Mouse (Mus musculus) monocyte, adult 5-6 weeks (primary cell): ENCODE results near the gene Ampd2. TPM values are rescaled to one million over a fixed set of nuclear protein-coding genes. Genes with fewer than 3 reads are reported as not detected.

Experiments used
- ATAC-seq: fragments of 153-309, 156-312 bp; replicated peaks from 2 replicates; pipeline ENCODE4 v1.8.0; 2017; ENCODE audit warnings: mild to moderate bottlenecking; ENCODE audit not compliant: low TSS enrichment, insufficient number of reproducible peaks, severe bottlenecking, poor library complexity, low FRiP score
- total RNA-seq: library from RNA; stranded (forward); fragments of 200-1000, 200-491, 200-594 nt; gene quantifications from 3 replicates; pipeline ENCODE4 v1.2.3, GENCODE M21; 2017

Ampd2 gene
- total RNA-seq, 1 experiment from 2014 or later, result 18.4 TPM

- ATAC-seq, result no peak
Measured at GRCm38 (mm10) chr3:108097656-108098055, 11.2 kb upstream of the Ampd2 start.

GRCm38 (mm10) chr3:108096726-108097125 lies 10.3 kb upstream of the Ampd2 start:
- no peak for ATAC-seq

GRCm38 (mm10) chr3:108096226-108096625 lies 9.8 kb upstream of the Ampd2 start:
- no peak for ATAC-seq

GRCm38 (mm10) chr3:108094976-108095760 lies 8.7 kb upstream of the Ampd2 start:
- ATAC-seq, result no peak

- ATAC-seq, result no peak
Measured at GRCm38 (mm10) chr3:108094146-108094545, 7.7 kb upstream of the Ampd2 start.

- peak; percentile 44 for ATAC-seq
Measured at GRCm38 (mm10) chr3:108093306-108093705, 6.9 kb upstream of the Ampd2 start.

GRCm38 (mm10) chr3:108092536-108093115 lies 6.2 kb upstream of the Ampd2 start, which contains the start of gene Gnat2:
TSS of gene Gnat2 (plus strand) at chr3:108092789.
- no peak for ATAC-seq

- ATAC-seq, result no peak
Measured at GRCm38 (mm10) chr3:108092030-108092429, 5.6 kb upstream of the Ampd2 start.

- no peak for ATAC-seq
Measured at GRCm38 (mm10) chr3:108090561-108090960, 4.1 kb upstream of the Ampd2 start.

- ATAC-seq, result no peak
Measured at GRCm38 (mm10) chr3:108089916-108090315, 3.5 kb upstream of the Ampd2 start.

GRCm38 (mm10) chr3:108088842-108089380 lies 2.5 kb upstream of the Ampd2 start:
- ATAC-seq, result no peak

- ATAC-seq, result no peak
Measured at GRCm38 (mm10) chr3:108087329-108087728, 878 bp upstream of the Ampd2 start.

- ATAC-seq, result no peak
Measured at GRCm38 (mm10) chr3:108085721-108086469, 556 bp downstream of the Ampd2 start.

- ATAC-seq, result peak; percentile 70
Measured at GRCm38 (mm10) chr3:108085281-108085720, 1.1 kb downstream of the Ampd2 start.

- ATAC-seq, result peak; percentile 5; the same call in 1 of the 2 replicates
Measured at GRCm38 (mm10) chr3:108084767-108085270, 1.6 kb downstream of the Ampd2 start.

- no peak for ATAC-seq
Measured at GRCm38 (mm10) chr3:108083904-108084407, 2.5 kb downstream of the Ampd2 start.

- ATAC-seq, result no peak
Measured at GRCm38 (mm10) chr3:108083161-108083560, 3.3 kb downstream of the Ampd2 start.

GRCm38 (mm10) chr3:108082251-108082875 lies 4.1 kb downstream of the Ampd2 start:
- ATAC-seq, result no peak
